Comparison of ENCODE assay signal across 17 mouse cellular contexts in the genomic region with DNA sequence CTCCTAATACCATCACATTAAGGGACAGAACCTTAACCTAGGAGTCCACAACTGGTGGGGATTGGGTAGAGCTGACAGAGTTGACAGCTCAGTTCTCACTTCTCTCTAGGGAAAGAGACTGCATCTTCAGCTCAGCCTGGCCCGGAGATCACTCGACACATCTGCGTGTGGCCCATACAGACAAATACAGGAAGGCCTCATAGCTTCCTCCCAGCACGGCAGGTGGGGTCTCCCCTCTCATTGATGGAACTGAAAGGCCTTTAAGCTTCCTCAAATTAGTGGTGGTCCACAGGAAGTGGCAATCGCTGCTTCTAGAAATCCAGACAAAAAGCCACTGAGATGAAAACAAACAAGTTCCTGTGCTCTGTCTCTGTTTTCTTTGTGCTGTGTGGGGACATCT.
DNase-seq lines count a peak whose midpoint lies in the region; ATAC-seq and TF ChIP-seq lines count a peak whose summit lies in the region.
"Had no signal": no experiment of that assay in that cellular context is flagged by ENCODE, and none has a peak within 500 bp of the region (broad histone marks: within the 10 kb centered on the region; RNA-seq: fewer than 3 reads in every experiment).

No protein-coding gene starts in this region.

- no peak overlapping the region for H3K4me3 ChIP-seq in hindbrain, postnatal 0 days (ENCODE audit: low read length)
- H3K4me3 ChIP-seq: forebrain, embryonic 13.5 days; left cerebral cortex, adult 2 months; megakaryocyte, embryonic 14.5 days; neural tube, embryonic 13.5 days had no signal

- 78% methylated on average over 5 of the region's 5 CpGs for WGBS in hindbrain, postnatal 0 days

- H3K9me3 ChIP-seq in hindbrain, postnatal 0 days (ENCODE audit: low read length) = no peaks in the 10 kb centered on the region
- H3K9me3 ChIP-seq: forebrain, embryonic 13.5 days; neural tube, embryonic 13.5 days had no signal

- H3K36me3 ChIP-seq in hindbrain, postnatal 0 days (ENCODE audit: insufficient read depth, low read length) = no peaks in the 10 kb centered on the region
- H3K36me3 ChIP-seq: neural tube, embryonic 13.5 days had no signal

- peaks cover 13% of the 10 kb centered on the region for H3K4me1 ChIP-seq in hindbrain, postnatal 0 days (ENCODE audit: insufficient read depth, low read length)

- no peaks in the 10 kb centered on the region for H3K27me3 ChIP-seq in hindbrain, postnatal 0 days (ENCODE audit: insufficient read depth, low read length)
- H3K27me3 ChIP-seq: forebrain, embryonic 13.5 days; neural tube, embryonic 13.5 days had no signal

- no peak overlapping the region for H3K9ac ChIP-seq in hindbrain, postnatal 0 days (replicated peaks; ENCODE audit: low read length)
- H3K9ac ChIP-seq: forebrain, embryonic 13.5 days; neural tube, embryonic 13.5 days had no signal

- intact Hi-C loops in gastrocnemius, postnatal 36 days (cut with DNase I) = no loop called here

- H3K27ac ChIP-seq in hindbrain, postnatal 0 days = no peak overlapping the region
- H3K27ac ChIP-seq: forebrain, embryonic 13.5 days; left cerebral cortex, adult 2 months; neural tube, embryonic 13.5 days had no signal

- DNase-seq in CD4-positive, CD25-positive, alpha-beta regulatory T cell, adult 2 months (ENCODE audit: low read depth, low spot score) = peak; percentile 32
- DNase-seq in thymus, postnatal 0 days (ENCODE audit: low spot score) = peak; percentile 42
- no peak for DNase-seq in layer of hippocampus, adult 8-10 months (ENCODE audit: low spot score in 2 of 2)
- no peak for DNase-seq in hindbrain, postnatal 0 days (ENCODE audit: low spot score)
- no peak for DNase-seq in gastrocnemius, postnatal 36 days
- DNase-seq in ovary, adult 18-20 months (ENCODE audit: low spot score) = no peak
- DNase-seq: cerebellum, adult 11-12 months; kidney, adult 8-10 months; lung, adult 18-20 months had no signal

- no peak for TF ChIP-seq CTCF in hindbrain, postnatal 0 days (IDR thresholded peaks at IDR 0.05; ENCODE audit: low read depth)

- ATAC-seq in common myeloid progenitor, adult 5-6 weeks (replicated peaks; ENCODE audit: low read depth, poor library complexity, severe bottlenecking) = peak; percentile 94
- peak; percentile 80 for ATAC-seq in neutrophil, adult 5-6 weeks (ENCODE audit: extremely low read depth, insufficient number of reproducible peaks, low FRiP score, poor library complexity, severe bottlenecking)
- no peak for ATAC-seq in hindbrain, postnatal 0 days
- ATAC-seq: forebrain, embryonic 13.5 days; hindbrain, embryonic 16.5 days; midbrain, embryonic 16.5 days had no signal

- no peak overlapping the region for H3K4me2 ChIP-seq in hindbrain, postnatal 0 days (ENCODE audit: low read depth, low read length)
- H3K4me2 ChIP-seq: forebrain, embryonic 13.5 days; neural tube, embryonic 13.5 days had no signal

Comparison
In these comparisons a context has a peak if more than half of its experiments do, and no peak if none do; other contexts are left out.
1. DNase-seq: peak in CD4-positive, CD25-positive, alpha-beta regulatory T cell, adult 2 months (single experiment) and thymus, postnatal 0 days (single experiment); none in layer of hippocampus, adult 8-10 months (0 of 2), hindbrain, postnatal 0 days (single experiment), gastrocnemius, postnatal 36 days (0 of 2) and ovary, adult 18-20 months (single experiment).